Mouse (Mus musculus) kidney, embryonic 14.5 days (tissue): ENCODE results near the gene Tmem97. TPM values are rescaled to one million over a fixed set of nuclear protein-coding genes. Genes with fewer than 3 reads are reported as not detected.
"Not testable (repeated sequence)": the region's sequence is repeated elsewhere in the genome, so short reads cannot be mapped to it uniquely, and the experiment has no call there.

Experiments used
- ATAC-seq: fragments of 200-750 bp; cut with Nextera tagmentation; 2 replicates; pipeline ENCODE4 v1.8.0; 2017; ENCODE audit warnings: moderate number of reproducible peaks, mild to moderate bottlenecking, moderate TSS enrichment, moderate library complexity; ENCODE audit not compliant: low FRiP score, low TSS enrichment
- H3K27ac ChIP-seq: fragments of 300-500 bp; sonication (generic); 2 replicates; pipeline ENCODE4 v1.5.1; 2014; ENCODE audit warnings: low read depth, mild to moderate bottlenecking, low read length, moderate library complexity, mixed read lengths
- H3K27me3 ChIP-seq: fragments of 300-500 bp; sonication (generic); 2 replicates; pipeline ENCODE4 v1.6.1; 2014; ENCODE audit warnings: mild to moderate bottlenecking, low read length; ENCODE audit not compliant: control insufficient read depth, insufficient read depth
- H3K36me3 ChIP-seq: fragments of 300-500 bp; sonication (generic); 2 replicates; pipeline ENCODE4 v1.6.1; 2014; ENCODE audit warnings: low read length, mixed read lengths; ENCODE audit not compliant: control insufficient read depth, insufficient read depth
- H3K4me1 ChIP-seq: fragments of 300-500 bp; sonication (generic); 2 replicates; pipeline ENCODE4 v1.6.1; 2014; ENCODE audit warnings: low read length, mixed read lengths; ENCODE audit not compliant: control insufficient read depth, insufficient read depth
- H3K4me2 ChIP-seq: fragments of 300-500 bp; sonication (generic); replicated peaks from 2 replicates; pipeline ENCODE4 v1.6.1; 2014; ENCODE audit warnings: low read depth, mild to moderate bottlenecking, low read length
- H3K4me3 ChIP-seq: fragments of 300-500 bp; sonication (generic); 2 replicates; pipeline ENCODE4 v1.5.1; 2014; ENCODE audit warnings: mild to moderate bottlenecking, low read length
- H3K9ac ChIP-seq: fragments of 300-500 bp; sonication (generic); 2 replicates; pipeline ENCODE4 v1.6.1; 2014; ENCODE audit warnings: low read depth, mild to moderate bottlenecking, low read length, moderate library complexity
- H3K9me3 ChIP-seq: fragments of 300-500 bp; sonication (generic); 2 replicates; pipeline ENCODE4 v1.6.1; 2016; ENCODE audit warnings: low read length; ENCODE audit not compliant: control insufficient read depth
- WGBS: fragments of 180-500 bp; shearing (Covaris S2); extraction: QIAGEN DNeasy Blood & Tissue Kit; methylation state at CpG from one replicate; pipeline ENCODE4 v1.1.7; 2014; 5-methylcytosine and 5-hydroxymethylcytosine counted together
- polyA plus RNA-seq: library from polyadenylated mRNA; unstranded; fragments of >200 nt; fragmentation: Nextera tagmentation; extraction: Ambion mirVana; gene quantifications from 2 replicates; pipeline ENCODE4 v1.2.1, GENCODE M21; 2014

Gene Tmem97
- 91.1 and 103 TPM in 2 replicates for polyA plus RNA-seq

GRCm38 (mm10) chr11:78550168-78551058 is at the start of gene Tmem97:
Tmem97 (minus strand) TSS chr11:78550777.
- under 1% methylated on average over 59 of the region's 60 CpGs for WGBS
- H3K9ac ChIP-seq: peak within 1 kb of the TSS; percentile 74

GRCm38 (mm10) chr11:78600051-78600450 is 49.5 kb upstream of the Tmem97 start:
- Histone ChIP-seq H3K9me3 (no peaks in the 10 kb centered on the region), H3K36me3 (no peaks in the 10 kb centered on the region), H3K4me2 (no peak overlapping the region), H3K9ac (no peak overlapping the region), H3K27ac (no peak overlapping the region), H3K27me3 (no peaks in the 10 kb centered on the region), H3K4me1 (no peaks in the 10 kb centered on the region), H3K4me3 (no peak overlapping the region)
- no peak for ATAC-seq
- WGBS: 55% methylated on average over 4 of the region's 4 CpGs

More at GRCm38 (mm10) chr11:78550168-78551058, at the start of gene Tmem97:
- Histone ChIP-seq H3K4me2 (peak within 1 kb of the TSS; percentile 86), H3K27me3 (no peaks in the 10 kb centered on the region), H3K4me3 (peak within 1 kb of the TSS; percentile 72), H3K27ac (peak within 1 kb of the TSS; percentile 81), H3K4me1 (peaks cover 16% of the 10 kb centered on the region; the same call in 1 of the 2 replicates), H3K36me3 (no peaks in the 10 kb centered on the region; the same call in 1 of the 2 replicates), H3K9me3 (no peaks in the 10 kb centered on the region)
- ATAC-seq: peak; percentile 100

GRCm38 (mm10) chr11:78598763-78599415 is 48.3 kb upstream of the Tmem97 start:
- H3K9ac ChIP-seq: no peak overlapping the region
- H3K4me1 ChIP-seq: no peaks in the 10 kb centered on the region
- no peaks in the 10 kb centered on the region for H3K27me3 ChIP-seq
- WGBS: 78% methylated on average over 3 of the region's 3 CpGs
- H3K9me3 ChIP-seq: no peaks in the 10 kb centered on the region
- no peak overlapping the region for H3K27ac ChIP-seq
- H3K4me2 ChIP-seq: no peak overlapping the region
- ATAC-seq: no peak
- no peaks in the 10 kb centered on the region for H3K36me3 ChIP-seq
- H3K4me3 ChIP-seq: no peak overlapping the region

GRCm38 (mm10) chr11:78596750-78597149 is 46.2 kb upstream of the Tmem97 start:
- no peak for ATAC-seq
- Histone ChIP-seq H3K9me3 (no peaks in the 10 kb centered on the region), H3K27ac (no peak overlapping the region), H3K4me3 (no peak overlapping the region), H3K9ac (no peak overlapping the region), H3K4me2 (no peak overlapping the region), H3K4me1 (no peaks in the 10 kb centered on the region), H3K36me3 (no peaks in the 10 kb centered on the region), H3K27me3 (no peaks in the 10 kb centered on the region)

DNA sequence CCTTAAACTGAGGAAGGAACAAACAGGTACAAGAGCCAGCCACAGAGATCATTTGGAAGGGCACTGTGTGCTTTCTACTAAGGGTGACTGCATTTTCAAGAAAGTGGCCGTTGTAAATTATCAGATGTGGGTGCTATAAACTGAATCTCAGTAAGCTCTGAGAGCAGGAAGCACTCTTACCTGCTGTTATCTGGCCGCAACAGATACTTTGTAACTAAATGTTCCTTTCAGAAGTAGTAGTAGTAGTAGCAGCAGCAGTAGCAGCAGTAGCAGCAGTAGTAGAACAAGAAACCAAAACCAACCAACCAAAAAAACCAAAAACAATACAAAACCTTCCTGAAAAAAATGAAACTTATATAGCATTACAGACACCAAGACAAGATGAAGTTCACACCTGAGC is 45.2 kb upstream of the Tmem97 start:
- no peaks in the 10 kb centered on the region for H3K36me3 ChIP-seq
- no peak overlapping the region for H3K4me2 ChIP-seq
- no peaks in the 10 kb centered on the region for H3K27me3 ChIP-seq
- no peaks in the 10 kb centered on the region for H3K9me3 ChIP-seq
- H3K4me1 ChIP-seq: no peaks in the 10 kb centered on the region
- WGBS: 81% methylated on average over 2 of the region's 2 CpGs
- no peak overlapping the region for H3K27ac ChIP-seq
- H3K4me3 ChIP-seq: no peak overlapping the region
- H3K9ac ChIP-seq: no peak overlapping the region
- no peak for ATAC-seq

DNA sequence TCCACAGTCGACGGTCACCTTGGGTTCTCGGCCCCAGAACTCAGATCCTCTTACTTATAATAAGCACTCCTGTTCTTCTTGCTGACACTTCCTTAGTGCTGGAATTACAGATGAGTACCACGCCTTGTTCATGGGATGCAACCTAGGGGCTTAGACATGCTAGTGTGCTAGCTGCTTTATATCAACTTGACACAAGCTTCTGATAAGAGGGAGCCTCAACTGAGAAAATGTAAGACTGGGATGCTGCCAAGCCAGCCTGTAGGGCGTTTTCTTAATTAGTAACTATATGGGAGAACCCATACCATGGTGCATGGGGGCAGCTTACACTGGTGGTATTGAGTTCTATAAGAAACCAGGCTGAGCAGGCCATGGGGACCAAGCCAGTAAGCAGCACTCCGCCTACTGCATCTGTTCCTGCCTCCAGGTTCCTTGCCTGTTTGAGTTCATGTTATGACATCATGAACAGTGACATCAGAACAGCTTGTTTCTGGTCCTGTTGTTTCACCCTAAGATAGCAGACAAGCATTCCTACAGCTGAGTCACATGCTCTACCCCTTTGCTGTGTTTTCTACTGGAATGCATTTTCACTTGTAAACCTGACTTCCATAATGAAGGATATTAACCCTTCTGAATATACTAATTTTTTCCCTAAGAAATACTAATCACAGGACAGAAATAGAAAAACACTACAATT is 43.8 kb upstream of the Tmem97 start:
- H3K4me2 ChIP-seq: no peak overlapping the region
- no peak for ATAC-seq
- H3K27me3 ChIP-seq: no peaks in the 10 kb centered on the region
- H3K36me3 ChIP-seq: no peaks in the 10 kb centered on the region; the same call in 1 of the 2 replicates
- H3K9ac ChIP-seq: no peak overlapping the region
- 90% methylated on average over 6 of the region's 6 CpGs for WGBS
- H3K27ac ChIP-seq: no peak overlapping the region
- H3K4me1 ChIP-seq: no peaks in the 10 kb centered on the region
- no peak overlapping the region for H3K4me3 ChIP-seq
- no peaks in the 10 kb centered on the region for H3K9me3 ChIP-seq

DNA sequence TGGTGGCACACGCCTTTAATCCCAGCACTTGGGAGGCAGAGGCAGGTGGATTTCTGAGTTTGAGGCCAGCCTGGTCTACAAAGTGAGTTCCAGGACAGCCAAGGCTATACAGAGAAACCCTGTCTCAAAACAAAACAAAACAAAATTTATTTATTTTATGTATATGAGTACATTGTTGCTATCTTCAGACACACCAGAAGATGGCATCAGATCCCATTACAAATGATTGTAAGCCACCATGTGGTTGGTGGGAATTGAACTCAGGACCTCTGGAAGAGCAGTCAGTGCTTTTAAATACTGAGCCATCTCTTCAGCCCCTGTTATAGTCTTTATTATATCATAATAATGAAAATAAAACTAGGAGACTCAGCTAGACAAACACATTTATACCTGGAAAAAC is 37.1 kb upstream of the Tmem97 start:
- H3K9ac ChIP-seq, ATAC-seq, H3K4me1 ChIP-seq, H3K4me2 ChIP-seq, H3K27me3 ChIP-seq, H3K4me3 ChIP-seq, H3K9me3 ChIP-seq, H3K27ac ChIP-seq: not testable (repeated sequence)
- WGBS: 88% methylated on average over 1 of the region's 1 CpGs
- H3K36me3 ChIP-seq: peaks cover 20% of the 10 kb centered on the region

- no peak overlapping the region for H3K27ac ChIP-seq
- H3K27me3 ChIP-seq: no peaks in the 10 kb centered on the region
- H3K4me1 ChIP-seq: no peaks in the 10 kb centered on the region
- no peak overlapping the region for H3K4me3 ChIP-seq
- ATAC-seq: no peak
- peaks cover 29% of the 10 kb centered on the region for H3K36me3 ChIP-seq
- H3K4me2 ChIP-seq: no peak overlapping the region
- no peak overlapping the region for H3K9ac ChIP-seq
- peaks cover 3% of the 10 kb centered on the region; the same call in 1 of the 2 replicates for H3K9me3 ChIP-seq
Measured at GRCm38 (mm10) chr11:78586099-78586498, 35.5 kb upstream of the Tmem97 start.
